Mouse (Mus musculus): ENCODE data around the gene Ptgr1.

The Ptgr1 gene

GRCm38 (mm10) chr4:58990609-58991434, 3.9 kb upstream of the Ptgr1 start:
- no peak for DNase-seq (ENCODE audit: low spot score in 2 of 2)

GRCm38 (mm10) chr4:58989303-58989898, 2.5 kb upstream of the Ptgr1 start:
- DNase-seq (ENCODE audit: low spot score in 2 of 2): no peak

GRCm38 (mm10) chr4:58985157-58985648, 1.7 kb downstream of the Ptgr1 start:
- DNase-seq (ENCODE audit: low spot score in 2 of 2): peak; percentile 65 to 86

GRCm38 (mm10) chr4:58982806-58983205, 4.1 kb downstream of the Ptgr1 start:
- DNase-seq (ENCODE audit: low spot score in 2 of 2): no peak

- no peak for DNase-seq (ENCODE audit: low spot score in 2 of 2)
Measured at GRCm38 (mm10) chr4:58981421-58981820, 5.5 kb downstream of the Ptgr1 start.

- no peak for DNase-seq (ENCODE audit: low spot score in 2 of 2)
Measured at GRCm38 (mm10) chr4:58975711-58976110, 11.2 kb downstream of the Ptgr1 start.

- no peak for DNase-seq (ENCODE audit: low spot score in 2 of 2)
Measured at GRCm38 (mm10) chr4:58970678-58971077, 16.2 kb downstream of the Ptgr1 start.

GRCm38 (mm10) chr4:58965136-58965535, 21.8 kb downstream of the Ptgr1 start:
- DNase-seq (ENCODE audit: low spot score in 2 of 2): no peak

- no peak for DNase-seq (ENCODE audit: low spot score in 2 of 2)
Measured at GRCm38 (mm10) chr4:58963271-58963670, 23.6 kb downstream of the Ptgr1 start.

GRCm38 (mm10) chr4:58961719-58962118, 25.2 kb downstream of the Ptgr1 start:
- no peak for DNase-seq (ENCODE audit: low spot score in 2 of 2)

GRCm38 (mm10) chr4:58952630-58953029, 34.3 kb downstream of the Ptgr1 start:
- no peak for DNase-seq (ENCODE audit: low spot score in 2 of 2)

GRCm38 (mm10) chr4:58948391-58948790, 38.5 kb downstream of the Ptgr1 start:
- no peak for DNase-seq (ENCODE audit: low spot score in 2 of 2)

- no peak for DNase-seq (ENCODE audit: low spot score in 2 of 2)
Measured at GRCm38 (mm10) chr4:58944695-58945094, 42.2 kb downstream of the Ptgr1 start.

- no peak for DNase-seq (ENCODE audit: low spot score in 2 of 2)
Measured at GRCm38 (mm10) chr4:58944206-58944553, 42.7 kb downstream of the Ptgr1 start.

- peak; percentile 43 to 55 for DNase-seq (ENCODE audit: low spot score in 2 of 2)
Measured at GRCm38 (mm10) chr4:58943420-58944205, 43.3 kb downstream of the Ptgr1 start, which contains the start of gene Zkscan16. TSS of gene Zkscan16 (plus strand) at chr4:58943628.

- DNase-seq (ENCODE audit: low spot score in 2 of 2): no peak
Measured at GRCm38 (mm10) chr4:58942942-58943341, 44.0 kb downstream of the Ptgr1 start.

- DNase-seq (ENCODE audit: low spot score in 2 of 2): no peak
Measured at GRCm38 (mm10) chr4:58941638-58942037, 45.3 kb downstream of the Ptgr1 start.

- no peak for DNase-seq (ENCODE audit: low spot score in 2 of 2)
Measured at GRCm38 (mm10) chr4:58935846-58936245, 51.1 kb downstream of the Ptgr1 start.

- DNase-seq (ENCODE audit: low spot score in 2 of 2): peak; percentile 10 to 49
Measured at GRCm38 (mm10) chr4:58934746-58935476, 52.0 kb downstream of the Ptgr1 start.

- DNase-seq (ENCODE audit: low spot score in 2 of 2): no peak
Measured at GRCm38 (mm10) chr4:58934308-58934707, 52.6 kb downstream of the Ptgr1 start.

GRCm38 (mm10) chr4:58932541-58932940, 54.4 kb downstream of the Ptgr1 start:
- no peak for DNase-seq (ENCODE audit: low spot score in 2 of 2)

- no peak for DNase-seq (ENCODE audit: low spot score in 2 of 2)
Measured at GRCm38 (mm10) chr4:58927661-58928060, 59.3 kb downstream of the Ptgr1 start.

Measured in thymus, postnatal 10 days (tissue).